Mouse (Mus musculus) brain, embryonic 14.5 days (tissue): Measurements from ENCODE around the gene Prr14l. TPM values are rescaled to one million over a fixed set of nuclear protein-coding genes. Genes with fewer than 3 reads are reported as not detected.
"Not testable (repeated sequence)": the region's sequence is repeated elsewhere in the genome, so short reads cannot be mapped to it uniquely, and the experiment has no call there.

Experiments
- DNase-seq: peaks from one replicate; pipeline ENCODE4 v3.0.0-alpha.2; 2011; ENCODE audit warnings: low read depth
- CTCF ChIP-seq: fragments of 200-500 bp; IDR thresholded peaks from 2 replicates; pipeline ENCODE4 v1.5.1; 2012; ENCODE audit warnings: inconsistent platforms, mild to moderate bottlenecking, moderate library complexity, borderline replicate concordance; ENCODE audit not compliant: insufficient read depth, insufficient read length; ENCODE audit errors: extremely low read depth
- POLR2A ChIP-seq: fragments of 200-500 bp; IDR thresholded peaks from 2 replicates; pipeline ENCODE4 v1.6.1; 2012; ENCODE audit warnings: mild to moderate bottlenecking, inconsistent platforms, borderline replicate concordance; ENCODE audit not compliant: poor library complexity, insufficient read depth, insufficient read length, severe bottlenecking; ENCODE audit errors: extremely low read depth
- polyA plus RNA-seq: library from polyadenylated mRNA; depleted of rRNA; stranded (reverse); fragments of >200 nt; gene quantifications from 2 replicates; pipeline ENCODE4 v1.2.3, GENCODE M21; 2012; rRNA removed

Prr14l gene
- 10.1 and 15.7 TPM in 2 replicates for polyA plus RNA-seq

- peak; percentile 65; the same call in 1 of the 2 replicates for TF ChIP-seq POLR2A
- TF ChIP-seq CTCF, result no peak
- peak; percentile 98 for DNase-seq
Observed at GRCm38 (mm10) chr5:32853731-32854507, at the start of gene Prr14l. Prr14l (minus strand) TSS chr5:32854256.

DNA sequence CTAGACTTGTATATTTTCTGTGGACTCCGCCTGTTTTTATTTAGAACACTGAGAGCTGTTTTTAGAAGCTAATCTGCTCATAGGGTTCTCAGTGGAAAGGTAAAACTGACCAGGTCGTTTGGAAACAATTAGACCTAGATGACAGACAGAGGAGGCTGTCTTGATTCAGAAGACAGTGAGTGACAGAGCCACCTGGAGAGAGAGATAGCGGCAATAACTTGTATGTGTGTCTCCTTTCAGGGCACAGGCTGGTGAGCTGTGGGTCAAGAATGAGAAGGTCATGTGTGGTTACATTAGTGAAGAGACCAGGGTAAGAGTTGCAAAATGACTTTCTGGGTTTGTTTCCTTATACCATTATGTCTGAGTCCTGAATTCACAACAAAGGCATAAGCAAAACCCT lies 32.7 kb upstream of the Prr14l start:
- DNase-seq, result no peak
- TF ChIP-seq POLR2A, result no peak
- no peak for TF ChIP-seq CTCF

DNA sequence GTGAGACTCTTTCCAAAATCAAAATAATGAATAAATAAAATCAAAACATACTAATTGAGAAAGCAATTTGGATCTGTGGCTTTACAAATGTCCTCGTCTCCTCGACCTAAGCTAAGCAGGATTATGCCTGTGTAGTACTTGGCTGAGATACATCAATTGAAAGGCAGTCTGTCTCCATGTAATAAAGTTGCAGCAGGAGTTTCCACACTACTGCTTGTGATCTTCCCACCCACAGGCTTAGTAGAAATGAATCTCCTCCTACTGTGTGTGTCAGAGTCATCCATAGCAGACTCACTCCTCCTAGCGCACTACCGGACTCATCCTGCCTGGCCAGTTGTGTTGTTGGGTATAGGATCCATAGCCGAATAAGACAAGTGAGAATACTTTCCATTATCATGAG lies 18.3 kb upstream of the Prr14l start:
- no peak for DNase-seq
- TF ChIP-seq POLR2A (no peak), CTCF (no peak)

- DNase-seq, result no peak
- TF ChIP-seq CTCF (no peak), POLR2A (no peak)
Observed at GRCm38 (mm10) chr5:32869389-32870024, 15.5 kb upstream of the Prr14l start.

GRCm38 (mm10) chr5:32863253-32864228 lies 9.5 kb upstream of the Prr14l start, which contains the start of gene Depdc5:
Depdc5 (plus strand) TSS chr5:32863701.
- DNase-seq, result peak; percentile 97
- TF ChIP-seq CTCF (no peak), POLR2A (peak; percentile 92)

DNA sequence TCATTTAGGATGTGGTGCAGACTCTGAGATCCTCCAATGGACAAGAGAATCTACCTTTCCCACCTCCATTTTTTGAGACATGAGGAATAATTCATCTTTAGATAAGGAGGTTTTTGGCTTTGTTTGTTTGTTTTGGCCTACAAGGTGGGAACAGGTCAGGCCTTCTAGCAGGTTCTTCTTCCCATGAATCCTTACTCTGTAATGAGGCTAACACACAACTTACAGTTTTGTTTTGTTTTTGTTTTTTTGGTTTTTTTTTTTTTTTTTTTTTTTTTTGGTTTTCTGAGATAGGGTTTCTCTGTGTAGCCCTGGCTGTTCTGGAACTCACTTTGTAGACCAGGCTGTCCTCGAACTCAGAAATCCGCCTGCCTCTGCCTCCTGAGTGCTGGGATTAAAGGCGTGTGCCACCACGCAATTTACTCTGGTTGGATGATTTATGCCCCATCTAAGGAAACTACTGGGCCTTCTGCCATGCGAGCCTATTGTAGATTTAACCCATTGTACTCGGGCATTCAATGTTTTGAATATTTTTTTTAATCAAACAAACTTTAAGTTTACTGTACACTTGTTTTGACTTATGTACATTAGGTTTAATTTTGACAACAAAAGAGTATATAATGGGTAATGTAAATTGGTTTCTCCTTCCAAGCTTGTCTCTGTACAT lies 8.5 kb upstream of the Prr14l start:
- peak; percentile 11 for DNase-seq
- no peak for TF ChIP-seq POLR2A
- no peak for TF ChIP-seq CTCF

DNA sequence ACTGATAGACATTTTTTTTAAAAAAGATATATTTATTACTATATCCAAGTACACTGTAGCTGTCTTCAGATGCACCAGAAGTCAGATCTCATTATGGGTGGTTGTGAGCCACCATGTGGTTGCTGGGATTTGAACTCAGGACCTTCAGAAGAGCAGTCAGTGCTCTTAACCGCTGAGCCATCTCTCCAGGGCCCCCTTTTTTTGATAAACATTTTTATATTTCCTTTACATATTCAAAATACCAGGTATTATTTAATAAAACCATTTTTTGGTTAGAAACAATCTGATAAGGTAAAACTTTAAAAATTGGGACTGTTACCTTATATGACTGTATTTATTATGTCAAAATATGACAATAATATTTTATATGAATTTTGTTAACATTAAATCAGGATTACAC lies 7.0 kb upstream of the Prr14l start:
- no peak for DNase-seq
- TF ChIP-seq CTCF (no peak), POLR2A (no peak)

GRCm38 (mm10) chr5:32857781-32858220 lies 3.7 kb upstream of the Prr14l start:
- no peak for TF ChIP-seq POLR2A
- TF ChIP-seq CTCF, result peak; percentile 20; the same call in 1 of the 2 replicates
- peak; percentile 78 for DNase-seq

DNA sequence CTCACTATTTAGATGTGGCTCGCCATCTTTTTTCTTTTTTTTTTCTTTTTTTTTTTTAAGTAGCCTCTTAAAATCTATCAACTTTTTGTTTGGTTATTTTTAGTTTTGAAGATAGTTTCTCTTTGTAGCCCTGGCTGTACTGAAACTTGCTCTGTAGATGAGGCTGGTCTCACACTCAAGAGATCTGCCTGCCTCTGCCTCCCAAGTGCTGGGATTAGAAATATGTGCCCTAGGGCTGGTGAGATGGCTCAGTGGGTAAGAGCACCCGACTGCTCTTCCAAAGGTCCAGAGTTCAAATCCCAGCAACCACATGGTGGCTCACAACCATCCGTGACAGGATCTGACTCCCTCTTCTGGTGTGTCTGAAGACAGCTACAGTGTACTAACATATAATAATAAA lies 1.2 kb upstream of the Prr14l start:
- not testable (repeated sequence) for DNase-seq

DNA sequence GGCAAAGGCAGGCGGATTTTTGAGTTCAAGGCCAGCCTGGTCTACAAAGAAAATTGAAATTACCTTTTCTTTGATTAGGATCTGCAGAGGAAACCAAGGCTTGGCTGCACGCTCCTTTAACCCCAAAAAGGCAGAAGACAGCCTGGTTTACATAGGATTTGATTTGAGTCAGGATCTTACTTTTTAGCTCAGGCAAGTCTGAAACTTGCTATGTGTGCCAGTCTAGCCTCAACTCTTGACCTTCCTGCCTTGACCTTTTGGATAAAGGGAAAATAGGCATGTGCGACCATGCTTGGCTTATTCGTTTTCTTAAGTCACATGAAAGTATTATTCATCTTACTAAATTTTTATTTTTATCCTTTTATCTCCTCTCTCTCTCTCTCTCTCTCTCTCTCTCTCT lies 762 bp upstream of the Prr14l start:
- DNase-seq, result no peak
- TF ChIP-seq CTCF (no peak), POLR2A (no peak)
